Mouse (Mus musculus) hematopoietic stem cell, adult 5-6 weeks (primary cell): ENCODE results near the gene Prpf3. TPM values are rescaled to one million over a fixed set of nuclear protein-coding genes. Genes with fewer than 3 reads are reported as not detected.
"Not testable (repeated sequence)": the region's sequence is repeated elsewhere in the genome, so short reads cannot be mapped to it uniquely, and the experiment has no call there.

Source experiments
- ATAC-seq, 2 experiments: fragments of 125-278 bp in 1 of 2; replicated peaks in 1 of 2; 2 replicates each; pipeline ENCODE4 v1.8.0; 2016 to 2017; ENCODE audit warnings: inconsistent platforms in 2 of 2, mild to moderate bottlenecking in 2 of 2, moderate number of reproducible peaks in 2 of 2, low read depth in 1 of 2, moderate TSS enrichment in 1 of 2; ENCODE audit not compliant: low FRiP score in 2 of 2, poor library complexity in 2 of 2, severe bottlenecking in 2 of 2, insufficient read depth in 1 of 2, low TSS enrichment in 1 of 2
- total RNA-seq: library from RNA; stranded (forward); fragments of 172-1452, 232-1000 nt; gene quantifications from 2 replicates; pipeline ENCODE4 v1.2.3, GENCODE M21; 2017

Gene Prpf3
- total RNA-seq, 1 experiment from 2014 or later: 46.1 TPM

- ATAC-seq: no peak
These were observed 31.9 kb upstream of the Prpf3 start for GRCm38 (mm10) chr3:95887596-95887995.

- ATAC-seq: no peak
These were observed 28.7 kb upstream of the Prpf3 start for GRCm38 (mm10) chr3:95884400-95884799.

- 0 out of 4 replicates have a peak, but pooled peaks of 1 of the 2 experiments have one; percentile 12 for ATAC-seq
These were observed 27.2 kb upstream of the Prpf3 start for GRCm38 (mm10) chr3:95882816-95883425.

- ATAC-seq: peak; percentile 97 to 99
These were observed 26.5 kb upstream of the Prpf3 start, which contains the start of gene Ciart for GRCm38 (mm10) chr3:95881979-95882815. TSS of gene Ciart (minus strand) at chr3:95882251.

GRCm38 (mm10) chr3:95879063-95879462 lies 23.4 kb upstream of the Prpf3 start:
- no peak for ATAC-seq

GRCm38 (mm10) chr3:95872048-95872447 lies 16.4 kb upstream of the Prpf3 start:
- ATAC-seq: no peak

GRCm38 (mm10) chr3:95871392-95871867 lies 15.7 kb upstream of the Prpf3 start, which contains the start of gene Mrps21:
TSS of gene Mrps21 (minus strand) at chr3:95871519.
- ATAC-seq: peak; percentile 90 to 97

- ATAC-seq: no peak
These were observed 15.3 kb upstream of the Prpf3 start for GRCm38 (mm10) chr3:95870976-95871375.

- no peak for ATAC-seq
These were observed 11.7 kb upstream of the Prpf3 start for GRCm38 (mm10) chr3:95867408-95867807.

- ATAC-seq: no peak
These were observed 10.4 kb upstream of the Prpf3 start for GRCm38 (mm10) chr3:95866071-95866470.

- ATAC-seq: no peak
These were observed 9.9 kb upstream of the Prpf3 start for GRCm38 (mm10) chr3:95865571-95865970.

- no peak for ATAC-seq
These were observed 9.4 kb upstream of the Prpf3 start for GRCm38 (mm10) chr3:95865050-95865449.

- ATAC-seq: no peak
These were observed 7.9 kb upstream of the Prpf3 start for GRCm38 (mm10) chr3:95863578-95863977.

GRCm38 (mm10) chr3:95861796-95862195 lies 6.1 kb upstream of the Prpf3 start:
- ATAC-seq: peak; percentile 88 to 92

GRCm38 (mm10) chr3:95861216-95861615 lies 5.5 kb upstream of the Prpf3 start:
- no peak for ATAC-seq

- ATAC-seq: no peak
These were observed 4.6 kb upstream of the Prpf3 start for GRCm38 (mm10) chr3:95860323-95860722.

GRCm38 (mm10) chr3:95858278-95858677 lies 2.6 kb upstream of the Prpf3 start:
- not testable (repeated sequence) for ATAC-seq

GRCm38 (mm10) chr3:95857050-95857449 lies 1.4 kb upstream of the Prpf3 start:
- not testable (repeated sequence) for ATAC-seq
